Mouse (Mus musculus): ENCODE measurements around the gene Sdr39u1. TPM values are rescaled to one million over a fixed set of nuclear protein-coding genes. Genes with fewer than 3 reads are reported as not detected.

Gene Sdr39u1
- polyA plus RNA-seq, 1 experiment from 2014 or later = 38.0 TPM

DNA sequence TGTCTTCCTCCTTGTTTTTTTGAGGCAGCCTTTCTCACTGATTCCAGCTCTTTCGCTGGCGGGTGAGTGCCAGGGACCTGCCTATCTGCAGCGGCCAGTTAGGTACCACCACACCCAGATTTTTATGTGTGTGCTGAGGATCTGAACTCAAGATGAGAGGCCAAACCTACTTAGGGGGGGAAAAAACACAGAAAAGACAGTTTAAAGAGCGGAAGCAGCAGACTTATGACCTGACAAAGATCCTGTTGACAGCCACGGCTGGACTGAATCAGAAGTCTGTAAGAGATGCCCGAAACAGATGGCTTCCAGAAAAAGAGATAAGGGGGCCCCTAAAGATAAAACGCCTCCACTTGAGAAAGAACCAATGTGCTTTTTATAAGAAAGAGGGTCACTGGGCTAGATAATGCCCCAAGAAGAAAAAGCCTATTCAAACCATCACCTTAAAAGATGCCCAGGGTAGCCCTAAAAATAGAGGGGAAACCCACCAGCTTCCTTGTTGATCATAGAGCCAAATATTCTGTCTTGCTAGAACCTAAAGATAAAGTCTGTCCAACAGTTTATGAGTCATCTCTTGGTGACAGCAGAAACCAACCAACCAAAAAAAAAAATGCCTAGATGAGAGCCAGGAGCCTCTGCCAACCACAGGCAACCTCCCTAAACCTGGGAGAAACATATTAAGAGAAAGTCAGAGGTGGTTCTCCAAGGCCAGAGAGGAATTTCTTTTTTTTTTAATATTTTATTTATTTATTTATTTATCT, 22.6 kb upstream of the Sdr39u1 start:
- Histone ChIP-seq H3K9me3 (ENCODE audit: control insufficient read depth, low read length) (no peaks in the 10 kb centered on the region), H3K4me3 (ENCODE audit: low read depth, low read length) (no peak overlapping the region), H3K4me2 (ENCODE audit: low read depth, low read length, severe bottlenecking) (no peak overlapping the region), H3K4me1 (replicated peaks; ENCODE audit: control insufficient read depth, insufficient read depth, low read length) (no peaks in the 10 kb centered on the region), H3K36me3 (ENCODE audit: control insufficient read depth, insufficient read depth, low read length) (no peaks in the 10 kb centered on the region), H3K27me3 (ENCODE audit: control insufficient read depth, insufficient read depth, low read length) (no peaks in the 10 kb centered on the region), H3K9ac (ENCODE audit: low read length) (no peak overlapping the region), H3K27ac (ENCODE audit: low read depth, low read length) (no peak overlapping the region)
- WGBS = 84% methylated on average over 7 of the region's 7 CpGs
- ATAC-seq (replicated peaks; ENCODE audit: low FRiP score) (no peak), DNase-seq (ENCODE audit: low spot score) (no peak)

DNA sequence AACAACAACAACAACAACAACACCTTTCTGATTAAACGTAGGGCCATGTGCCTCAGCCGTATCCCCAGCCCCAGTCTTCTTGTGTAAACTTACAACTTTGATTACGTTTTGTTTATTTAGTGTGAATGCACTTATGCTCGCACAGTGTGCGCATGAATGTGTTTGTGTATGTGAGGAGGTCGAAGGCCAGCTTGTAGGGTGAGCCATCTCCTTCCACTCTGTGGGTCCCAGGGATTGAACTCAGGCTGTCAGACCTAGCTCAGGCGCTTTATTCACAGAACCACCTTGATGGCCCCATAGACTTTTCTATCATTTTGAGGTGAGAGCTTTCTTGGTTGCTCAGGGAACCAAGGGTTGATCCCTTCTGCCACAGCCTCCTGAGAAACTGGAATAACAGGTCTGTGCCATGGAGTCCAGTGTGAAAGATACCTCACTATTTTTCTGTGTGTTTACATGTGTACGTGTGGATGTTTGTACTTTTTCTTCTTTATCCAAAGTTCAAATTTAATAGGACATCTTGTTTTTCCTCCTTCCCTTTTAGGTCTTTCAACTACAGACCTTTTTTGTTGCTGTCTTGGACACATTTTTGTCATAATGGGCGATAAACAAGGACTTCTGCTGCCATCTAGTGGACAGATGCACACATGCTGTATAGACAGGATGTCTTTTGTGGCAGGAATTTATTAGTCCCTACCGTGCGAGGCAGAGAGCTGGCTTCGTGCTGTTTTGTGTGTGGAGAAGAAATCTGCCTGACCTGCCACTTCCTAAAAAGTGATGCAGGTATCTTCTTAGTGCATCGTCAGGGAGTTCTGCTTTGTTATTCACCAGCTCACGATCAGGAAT, 18.4 kb upstream of the Sdr39u1 start:
- no peaks in the 10 kb centered on the region for H3K36me3 ChIP-seq (ENCODE audit: control insufficient read depth, insufficient read depth, low read length)
- no peaks in the 10 kb centered on the region for H3K4me1 ChIP-seq (replicated peaks; ENCODE audit: control insufficient read depth, insufficient read depth, low read length)
- H3K9ac ChIP-seq (ENCODE audit: low read length) = no peak overlapping the region
- DNase-seq (ENCODE audit: low spot score) (peak; percentile 83), ATAC-seq (replicated peaks; ENCODE audit: low FRiP score) (peak; percentile 74)
- no peak overlapping the region; the same call in 1 of the 2 replicates for H3K4me2 ChIP-seq (ENCODE audit: low read depth, low read length, severe bottlenecking)
- H3K27ac ChIP-seq (ENCODE audit: low read depth, low read length) = no peak overlapping the region
- no peaks in the 10 kb centered on the region for H3K27me3 ChIP-seq (ENCODE audit: control insufficient read depth, insufficient read depth, low read length)
- H3K9me3 ChIP-seq (ENCODE audit: control insufficient read depth, low read length) = no peaks in the 10 kb centered on the region
- 42% methylated on average over 14 of the region's 14 CpGs for WGBS
- H3K4me3 ChIP-seq (ENCODE audit: low read depth, low read length) = no peak overlapping the region

DNA sequence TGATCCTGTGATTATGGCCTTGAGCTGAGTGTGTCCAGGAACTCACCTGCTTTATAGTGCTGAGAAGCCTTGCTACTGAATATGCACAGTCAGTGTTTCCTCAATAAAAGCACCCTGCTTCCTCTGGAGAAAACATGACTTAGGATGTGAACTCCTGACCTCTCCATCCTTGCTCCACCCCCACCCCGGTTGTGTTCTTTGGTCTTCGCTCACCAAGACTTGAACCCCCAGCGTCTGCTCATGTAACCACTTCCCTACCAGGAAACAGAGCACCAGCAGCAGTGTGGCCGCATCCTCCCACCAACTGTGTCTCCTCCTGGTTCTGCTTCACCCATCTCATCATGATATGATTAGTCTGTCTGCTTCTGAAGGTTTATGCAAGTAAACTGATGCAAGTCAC, 13.3 kb upstream of the Sdr39u1 start:
- no peaks in the 10 kb centered on the region for H3K9me3 ChIP-seq (ENCODE audit: control insufficient read depth, low read length)
- no peak overlapping the region for H3K9ac ChIP-seq (ENCODE audit: low read length)
- H3K27ac ChIP-seq (ENCODE audit: low read depth, low read length) = no peak overlapping the region
- no peak overlapping the region for H3K4me2 ChIP-seq (ENCODE audit: low read depth, low read length, severe bottlenecking)
- no peaks in the 10 kb centered on the region for H3K27me3 ChIP-seq (ENCODE audit: control insufficient read depth, insufficient read depth, low read length)
- no peaks in the 10 kb centered on the region for H3K36me3 ChIP-seq (ENCODE audit: control insufficient read depth, insufficient read depth, low read length)
- no peaks in the 10 kb centered on the region for H3K4me1 ChIP-seq (replicated peaks; ENCODE audit: control insufficient read depth, insufficient read depth, low read length)
- H3K4me3 ChIP-seq (ENCODE audit: low read depth, low read length) = no peak overlapping the region
- 57% methylated on average over 4 of the region's 4 CpGs for WGBS
- DNase-seq (ENCODE audit: low spot score) (no peak), ATAC-seq (replicated peaks; ENCODE audit: low FRiP score) (no peak)

DNA sequence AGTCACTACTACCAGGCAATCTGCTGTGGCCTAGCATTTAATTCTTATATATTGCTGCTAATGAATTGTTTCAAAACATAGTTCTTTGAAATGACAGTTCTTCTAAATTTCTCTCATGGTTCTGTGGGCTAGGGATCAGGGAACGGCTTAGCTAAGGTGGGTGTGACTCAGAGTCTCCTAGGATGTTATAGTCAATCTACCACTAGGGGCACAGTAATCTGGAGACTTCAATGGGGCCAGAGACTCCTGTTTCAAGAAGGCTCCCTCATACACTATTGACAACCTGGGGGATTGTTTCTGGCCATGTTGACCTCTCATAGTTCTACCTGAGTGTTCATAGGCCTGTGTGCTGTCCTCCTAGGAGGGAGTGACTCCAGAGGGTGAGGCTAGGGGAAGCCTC, 5.4 kb upstream of the Sdr39u1 start:
- H3K9ac ChIP-seq (ENCODE audit: low read length) = no peak overlapping the region

DNA sequence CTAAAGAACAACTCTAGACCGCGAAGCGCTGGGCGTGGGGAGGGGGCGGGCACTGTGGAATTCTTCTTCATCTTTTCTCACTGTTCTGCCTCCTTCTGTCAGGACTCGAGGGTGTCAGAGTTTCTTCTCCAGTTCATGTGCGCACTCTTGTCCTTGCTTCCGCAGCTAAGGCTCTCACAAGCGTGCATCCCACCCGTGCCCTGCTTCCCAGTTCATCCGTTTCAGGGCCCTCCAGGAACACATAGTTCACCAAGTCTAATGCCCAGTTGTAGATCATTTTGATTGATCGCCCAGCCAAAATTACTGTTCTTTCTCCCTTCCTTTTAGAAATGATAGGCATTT, 292 bp upstream of the Sdr39u1 start:
- peak overlapping the region; percentile 40 for H3K4me3 ChIP-seq (ENCODE audit: low read depth, low read length)
- DNase-seq (ENCODE audit: low spot score) (no peak), ATAC-seq (replicated peaks; ENCODE audit: low FRiP score) (0 out of 2 replicates have a peak, but pooled peaks have one; percentile 11)
- no peak overlapping the region for H3K27ac ChIP-seq (ENCODE audit: low read depth, low read length)
- peaks cover 9% of the 10 kb centered on the region; the same call in 1 of the 2 replicates for H3K4me1 ChIP-seq (replicated peaks; ENCODE audit: control insufficient read depth, insufficient read depth, low read length)
- peak overlapping the region; percentile 82 for H3K4me2 ChIP-seq (ENCODE audit: low read depth, low read length, severe bottlenecking)
- H3K9ac ChIP-seq (ENCODE audit: low read length) = peak overlapping the region; percentile 68
- H3K36me3 ChIP-seq (ENCODE audit: control insufficient read depth, insufficient read depth, low read length) = no peaks in the 10 kb centered on the region; the same call in 1 of the 2 replicates
- H3K9me3 ChIP-seq (ENCODE audit: control insufficient read depth, low read length) = no peaks in the 10 kb centered on the region
- 9% methylated on average over 12 of the region's 12 CpGs for WGBS
- H3K27me3 ChIP-seq (ENCODE audit: control insufficient read depth, insufficient read depth, low read length) = no peaks in the 10 kb centered on the region

More for the DNA sequence above, 5.4 kb upstream of the Sdr39u1 start:
- 37% methylated on average over 1 of the region's 1 CpGs for WGBS
- no peak for DNase-seq (ENCODE audit: low spot score)
- Histone ChIP-seq H3K27ac (ENCODE audit: low read depth, low read length) (no peak overlapping the region), H3K4me2 (ENCODE audit: low read depth, low read length, severe bottlenecking) (no peak overlapping the region), H3K4me3 (ENCODE audit: low read depth, low read length) (no peak overlapping the region), H3K27me3 (ENCODE audit: control insufficient read depth, insufficient read depth, low read length) (no peaks in the 10 kb centered on the region), H3K4me1 (replicated peaks; ENCODE audit: control insufficient read depth, insufficient read depth, low read length) (peaks cover 5% of the 10 kb centered on the region; the same call in 1 of the 2 replicates), H3K36me3 (ENCODE audit: control insufficient read depth, insufficient read depth, low read length) (no peaks in the 10 kb centered on the region), H3K9me3 (ENCODE audit: control insufficient read depth, low read length) (no peaks in the 10 kb centered on the region)
- ATAC-seq (replicated peaks; ENCODE audit: low FRiP score) = no peak

DNA sequence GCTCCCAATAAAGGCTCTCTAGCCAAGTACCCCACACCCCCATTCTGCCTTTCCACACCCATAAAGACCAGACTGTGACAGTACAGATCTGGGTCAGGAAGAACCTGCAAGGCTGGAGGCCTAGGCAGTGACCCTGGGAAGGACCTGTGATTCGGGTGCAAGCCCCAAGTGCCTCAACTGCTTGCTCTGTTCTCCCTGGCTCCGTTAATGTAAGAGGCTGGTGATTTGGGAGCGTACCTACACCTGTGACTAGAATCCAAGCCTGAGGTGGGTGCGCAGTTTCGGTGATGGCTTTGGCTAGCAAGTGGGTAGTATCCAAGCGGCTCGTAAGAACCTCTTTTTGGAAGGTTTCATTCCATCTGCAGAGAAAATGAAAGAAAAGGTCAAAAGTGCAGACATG, 1.1 kb downstream of the Sdr39u1 start:
- Histone ChIP-seq H3K4me2 (ENCODE audit: low read depth, low read length, severe bottlenecking) (no peak overlapping the region), H3K27me3 (ENCODE audit: control insufficient read depth, insufficient read depth, low read length) (no peaks in the 10 kb centered on the region), H3K4me1 (replicated peaks; ENCODE audit: control insufficient read depth, insufficient read depth, low read length) (peaks cover 9% of the 10 kb centered on the region; the same call in 1 of the 2 replicates), H3K36me3 (ENCODE audit: control insufficient read depth, insufficient read depth, low read length) (peaks cover 3% of the 10 kb centered on the region; the same call in 1 of the 2 replicates), H3K9ac (ENCODE audit: low read length) (no peak overlapping the region), H3K4me3 (ENCODE audit: low read depth, low read length) (no peak overlapping the region), H3K27ac (ENCODE audit: low read depth, low read length) (no peak overlapping the region), H3K9me3 (ENCODE audit: control insufficient read depth, low read length) (no peaks in the 10 kb centered on the region)
- 90% methylated on average over 7 of the region's 7 CpGs for WGBS
- DNase-seq (ENCODE audit: low spot score) (no peak), ATAC-seq (replicated peaks; ENCODE audit: low FRiP score) (no peak)

DNA sequence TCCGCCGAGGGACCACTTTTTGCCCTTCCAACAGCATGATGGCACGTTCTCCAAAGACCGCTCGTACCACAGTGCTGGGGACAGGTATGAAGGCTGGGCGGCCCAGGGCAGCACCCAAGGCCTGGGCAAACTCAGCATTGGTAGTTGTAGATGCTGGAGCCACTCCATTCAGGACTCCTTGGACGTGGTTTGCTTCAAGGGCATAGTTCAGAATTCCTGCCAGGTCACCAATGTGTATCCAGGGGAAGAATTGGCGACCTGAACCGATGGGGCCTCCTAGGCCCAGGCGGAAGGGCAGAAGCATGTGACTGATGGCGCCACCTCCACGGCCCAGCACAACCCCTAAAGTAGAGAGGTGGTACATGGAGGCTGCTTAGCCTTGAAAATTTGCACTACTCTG, 2.4 kb downstream of the Sdr39u1 start:
- DNase-seq (ENCODE audit: low spot score) (no peak), ATAC-seq (replicated peaks; ENCODE audit: low FRiP score) (no peak)
- H3K36me3 ChIP-seq (ENCODE audit: control insufficient read depth, insufficient read depth, low read length) = peaks cover 3% of the 10 kb centered on the region; the same call in 1 of the 2 replicates
- no peaks in the 10 kb centered on the region for H3K27me3 ChIP-seq (ENCODE audit: control insufficient read depth, insufficient read depth, low read length)
- H3K4me1 ChIP-seq (replicated peaks; ENCODE audit: control insufficient read depth, insufficient read depth, low read length) = peaks cover 9% of the 10 kb centered on the region; the same call in 1 of the 2 replicates
- WGBS = 90% methylated on average over 12 of the region's 12 CpGs
- H3K9ac ChIP-seq (ENCODE audit: low read length) = no peak overlapping the region
- H3K9me3 ChIP-seq (ENCODE audit: control insufficient read depth, low read length) = no peaks in the 10 kb centered on the region
- no peak overlapping the region for H3K4me2 ChIP-seq (ENCODE audit: low read depth, low read length, severe bottlenecking)
- no peak overlapping the region for H3K27ac ChIP-seq (ENCODE audit: low read depth, low read length)
- no peak overlapping the region for H3K4me3 ChIP-seq (ENCODE audit: low read depth, low read length)

DNA sequence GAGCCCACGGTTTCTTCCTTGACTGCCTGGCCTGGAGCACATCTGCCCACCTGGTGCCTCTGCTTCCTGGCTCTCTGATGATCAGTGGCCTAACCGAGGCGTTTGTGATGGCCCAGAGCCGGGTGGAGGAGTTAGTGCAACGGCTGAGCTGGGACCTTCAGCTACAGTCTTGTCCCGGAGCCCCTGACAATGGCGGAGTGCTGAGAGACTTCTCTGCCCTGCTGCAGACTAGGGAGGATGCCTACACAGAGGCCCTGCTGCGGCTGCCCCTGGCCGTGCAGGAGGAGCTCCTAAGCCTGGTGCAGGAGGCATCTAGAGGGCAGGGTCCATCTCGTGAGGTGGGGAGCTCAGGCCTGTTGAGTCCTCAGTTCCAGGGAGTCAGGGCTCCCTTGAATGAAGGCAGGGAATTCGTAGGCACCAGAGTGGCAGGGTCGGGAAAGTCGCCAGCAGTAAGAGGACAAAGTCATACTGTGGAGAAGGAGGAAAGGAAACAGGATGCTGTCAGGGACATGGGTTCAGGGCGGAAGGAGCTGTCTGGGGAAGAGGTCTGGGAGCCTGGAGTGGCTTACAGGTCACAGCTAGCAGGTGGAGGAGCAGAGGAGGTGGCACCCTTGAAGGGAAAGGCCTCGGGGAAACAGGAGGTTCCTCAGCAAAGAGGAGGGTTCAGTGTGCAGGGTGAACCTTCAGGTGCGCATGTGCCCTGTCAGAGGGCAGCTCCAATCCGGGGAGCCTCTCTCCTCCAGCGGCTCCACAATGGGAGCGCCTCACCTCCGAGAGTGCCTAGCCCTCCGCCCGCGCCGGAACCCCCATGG, 13.3 kb downstream of the Sdr39u1 start:
- H3K36me3 ChIP-seq (ENCODE audit: control insufficient read depth, insufficient read depth, low read length) = peaks cover 10% of the 10 kb centered on the region; the same call in 1 of the 2 replicates
- ATAC-seq (replicated peaks; ENCODE audit: low FRiP score) (no peak), DNase-seq (ENCODE audit: low spot score) (no peak)
- H3K27me3 ChIP-seq (ENCODE audit: control insufficient read depth, insufficient read depth, low read length) = no peaks in the 10 kb centered on the region
- WGBS = 86% methylated on average over 24 of the region's 24 CpGs
- peaks cover 3% of the 10 kb centered on the region; the same call in 1 of the 2 replicates for H3K4me1 ChIP-seq (replicated peaks; ENCODE audit: control insufficient read depth, insufficient read depth, low read length)
- H3K4me2 ChIP-seq (ENCODE audit: low read depth, low read length, severe bottlenecking) = no peak overlapping the region
- no peak overlapping the region for H3K4me3 ChIP-seq (ENCODE audit: low read depth, low read length)
- no peak overlapping the region for H3K27ac ChIP-seq (ENCODE audit: low read depth, low read length)
- no peaks in the 10 kb centered on the region for H3K9me3 ChIP-seq (ENCODE audit: control insufficient read depth, low read length)
- no peak overlapping the region for H3K9ac ChIP-seq (ENCODE audit: low read length)

Measured in forebrain, embryonic 11.5 days (tissue).